22 mouse cellular contexts compared by ENCODE assay signal in the genomic region with DNA sequence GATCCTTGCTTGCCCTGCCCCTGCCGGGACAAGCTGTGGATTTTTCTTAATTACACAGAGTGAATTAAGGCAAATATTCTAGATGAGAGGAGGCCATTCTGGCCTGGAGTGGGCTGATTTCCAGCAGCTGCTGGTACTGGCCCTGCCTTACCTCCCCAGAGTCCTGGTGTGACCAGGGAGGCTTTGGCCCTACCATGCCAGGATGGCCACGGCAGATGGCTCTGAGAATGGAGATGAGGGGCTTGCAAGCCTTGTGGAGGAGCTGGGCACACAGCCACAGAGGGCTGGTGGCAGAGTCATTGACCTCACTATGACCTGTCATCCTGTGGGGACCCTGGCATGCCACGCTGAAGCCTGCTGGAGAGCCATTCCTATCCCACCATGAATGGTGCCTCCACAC. TPM values are rescaled to one million over a fixed set of nuclear protein-coding genes. Genes with fewer than 3 reads are reported as not detected.
DNase-seq lines count a peak whose midpoint lies in the region; ATAC-seq and TF ChIP-seq lines count a peak whose summit lies in the region.
"Had no signal": no experiment of that assay in that cellular context is flagged by ENCODE, and none has a peak within 500 bp of the region (broad histone marks: within the 10 kb centered on the region; RNA-seq: fewer than 3 reads in every experiment).

No protein-coding gene starts in this region.

- TF ChIP-seq CTCF in heart, postnatal 0 days (IDR thresholded peaks at IDR 0.05; ENCODE audit: low read depth), result no peak
- no peak for TF ChIP-seq CTCF in midbrain, postnatal 0 days (IDR thresholded peaks at IDR 0.05)

- no peaks in the 10 kb centered on the region for H3K9me3 ChIP-seq in forebrain, embryonic 10.5 days
- no peaks in the 10 kb centered on the region for H3K9me3 ChIP-seq in forebrain, embryonic 16.5 days (ENCODE audit: control insufficient read depth, low read length)
- H3K9me3 ChIP-seq in heart, postnatal 0 days (replicated peaks; ENCODE audit: control insufficient read depth, low read length), result no peaks in the 10 kb centered on the region
- H3K9me3 ChIP-seq in midbrain, postnatal 0 days (ENCODE audit: low read length), result no peaks in the 10 kb centered on the region
- H3K9me3 ChIP-seq in midbrain, embryonic 13.5 days, result no peaks in the 10 kb centered on the region
- H3K9me3 ChIP-seq: embryonic facial prominence, embryonic 15.5 days; forebrain, embryonic 15.5 days; limb, embryonic 15.5 days had no signal

- ATAC-seq in forebrain, embryonic 16.5 days, result no peak
- ATAC-seq in heart, postnatal 0 days (ENCODE audit: insufficient read depth, low read depth), result peak; percentile 36; the same call in 1 of the 2 replicates
- ATAC-seq in midbrain, postnatal 0 days (ENCODE audit: low FRiP score), result no peak
- ATAC-seq in midbrain, embryonic 13.5 days, result no peak
- ATAC-seq: forebrain, embryonic 15.5 days had no signal

- WGBS in forebrain, embryonic 10.5 days, result 70% methylated on average over 3 of the region's 3 CpGs
- WGBS in forebrain, embryonic 16.5 days, result 80% methylated on average over 3 of the region's 3 CpGs
- 50% methylated on average over 3 of the region's 3 CpGs for WGBS in heart, postnatal 0 days
- 82% methylated on average over 3 of the region's 3 CpGs for WGBS in midbrain, postnatal 0 days
- 80% methylated on average over 3 of the region's 3 CpGs for WGBS in midbrain, embryonic 13.5 days

- no peaks in the 10 kb centered on the region for H3K36me3 ChIP-seq in forebrain, embryonic 10.5 days (replicated peaks)
- no peaks in the 10 kb centered on the region for H3K36me3 ChIP-seq in forebrain, embryonic 16.5 days (ENCODE audit: control insufficient read depth, insufficient read depth)
- no peaks in the 10 kb centered on the region for H3K36me3 ChIP-seq in heart, postnatal 0 days (replicated peaks; ENCODE audit: control insufficient read depth, insufficient read depth, low read length)
- H3K36me3 ChIP-seq in midbrain, postnatal 0 days (ENCODE audit: insufficient read depth, low read length), result no peaks in the 10 kb centered on the region
- no peaks in the 10 kb centered on the region for H3K36me3 ChIP-seq in midbrain, embryonic 13.5 days
- H3K36me3 ChIP-seq: embryonic facial prominence, embryonic 15.5 days; forebrain, embryonic 15.5 days; limb, embryonic 15.5 days had no signal

- H3K4me1 ChIP-seq in forebrain, embryonic 10.5 days, result peaks cover 57% of the 10 kb centered on the region
- peaks cover 5% of the 10 kb centered on the region for H3K4me1 ChIP-seq in forebrain, embryonic 16.5 days (replicated peaks; ENCODE audit: control insufficient read depth, insufficient read depth, low read length)
- H3K4me1 ChIP-seq in heart, postnatal 0 days (ENCODE audit: control insufficient read depth, insufficient read depth), result peaks cover 64% of the 10 kb centered on the region
- peaks cover 15% of the 10 kb centered on the region for H3K4me1 ChIP-seq in midbrain, postnatal 0 days (ENCODE audit: insufficient read depth, low read length)
- peaks cover 21% of the 10 kb centered on the region for H3K4me1 ChIP-seq in midbrain, embryonic 13.5 days (replicated peaks)

- peaks cover 5% of the 10 kb centered on the region; the same call in 1 of the 2 replicates for H3K27me3 ChIP-seq in forebrain, embryonic 10.5 days (ENCODE audit: poor library complexity, severe bottlenecking)
- no peaks in the 10 kb centered on the region for H3K27me3 ChIP-seq in forebrain, embryonic 16.5 days (replicated peaks; ENCODE audit: control insufficient read depth, insufficient read depth, low read length)
- no peaks in the 10 kb centered on the region for H3K27me3 ChIP-seq in heart, postnatal 0 days (ENCODE audit: control insufficient read depth, insufficient read depth, low read length)
- no peaks in the 10 kb centered on the region for H3K27me3 ChIP-seq in midbrain, postnatal 0 days (ENCODE audit: insufficient read depth, low read length)
- H3K27me3 ChIP-seq in midbrain, embryonic 13.5 days, result no peaks in the 10 kb centered on the region
- H3K27me3 ChIP-seq: embryonic facial prominence, embryonic 15.5 days; forebrain, embryonic 15.5 days; limb, embryonic 15.5 days had no signal

- peak overlapping the region; percentile 17; the same call in 1 of the 2 replicates for H3K27ac ChIP-seq in forebrain, embryonic 10.5 days
- no peak overlapping the region for H3K27ac ChIP-seq in forebrain, embryonic 16.5 days (ENCODE audit: low read length)
- peak overlapping the region; percentile 59 for H3K27ac ChIP-seq in heart, postnatal 0 days (ENCODE audit: low read depth)
- no peak overlapping the region for H3K27ac ChIP-seq in midbrain, postnatal 0 days (ENCODE audit: low read depth, low read length)
- no peak overlapping the region for H3K27ac ChIP-seq in midbrain, embryonic 13.5 days
- H3K27ac ChIP-seq: embryonic facial prominence, embryonic 15.5 days; forebrain, embryonic 15.5 days; limb, embryonic 15.5 days; liver, embryonic 14.5 days; stomach, postnatal 0 days had no signal

- no peak overlapping the region for H3K4me3 ChIP-seq in forebrain, embryonic 10.5 days
- H3K4me3 ChIP-seq in forebrain, embryonic 16.5 days (replicated peaks; ENCODE audit: low read length), result no peak overlapping the region
- H3K4me3 ChIP-seq in heart, postnatal 0 days (ENCODE audit: low read depth, low read length), result no peak overlapping the region
- H3K4me3 ChIP-seq in midbrain, postnatal 0 days (ENCODE audit: low read depth, low read length), result no peak overlapping the region
- no peak overlapping the region for H3K4me3 ChIP-seq in midbrain, embryonic 13.5 days (replicated peaks)
- H3K4me3 ChIP-seq: embryonic facial prominence, embryonic 15.5 days; forebrain, embryonic 15.5 days; limb, embryonic 15.5 days had no signal

- no peak for TF ChIP-seq EP300 in heart, postnatal 0 days (IDR thresholded peaks at IDR 0.05; ENCODE audit: low read depth)

- DNase-seq in forebrain, embryonic 10.5 days (ENCODE audit: extremely low spot score, low spot score), result no peak
- DNase-seq in heart, postnatal 0 days (ENCODE audit: low spot score), result no peak
- no peak for DNase-seq in heart, postnatal 4 days
- peak; percentile 32 for DNase-seq in midbrain, postnatal 0 days (ENCODE audit: low spot score)
- DNase-seq in spleen, postnatal 36 days (ENCODE audit: low spot score in 2 of 2), result no peak
- DNase-seq: cerebellum, adult 11 months; cerebellum, postnatal 25 days; embryo, embryonic 11 days; gastrocnemius, postnatal 14 days; heart, adult 11 months; kidney, adult 11 months; kidney, postnatal 4 days; lung, embryonic 14.5 days had no signal

- no peak overlapping the region for H3K4me2 ChIP-seq in forebrain, embryonic 16.5 days (ENCODE audit: low read length)
- H3K4me2 ChIP-seq in heart, postnatal 0 days (ENCODE audit: low read depth, low read length), result no peak overlapping the region
- H3K4me2 ChIP-seq in midbrain, postnatal 0 days (ENCODE audit: low read depth, low read length, poor library complexity, severe bottlenecking), result no peak overlapping the region
- H3K4me2 ChIP-seq in midbrain, embryonic 13.5 days (replicated peaks), result no peak overlapping the region
- H3K4me2 ChIP-seq: embryonic facial prominence, embryonic 15.5 days; forebrain, embryonic 15.5 days; limb, embryonic 15.5 days; lung, embryonic 14.5 days had no signal

- no peak overlapping the region for H3K9ac ChIP-seq in forebrain, embryonic 16.5 days (replicated peaks; ENCODE audit: low read depth, low read length)
- no peak overlapping the region for H3K9ac ChIP-seq in heart, postnatal 0 days (replicated peaks; ENCODE audit: low read depth, low read length)
- no peak overlapping the region for H3K9ac ChIP-seq in midbrain, postnatal 0 days (replicated peaks; ENCODE audit: low read length, poor library complexity, severe bottlenecking)
- H3K9ac ChIP-seq in midbrain, embryonic 13.5 days (replicated peaks), result no peak overlapping the region
- H3K9ac ChIP-seq: embryonic facial prominence, embryonic 15.5 days; forebrain, embryonic 15.5 days; limb, embryonic 15.5 days; liver, embryonic 14.5 days; lung, embryonic 14.5 days had no signal

RNA-seq across cellular contexts. Expression of a gene that starts 54.1 kb away (rescaled TPM):
- 0.64 and 0.67 TPM in 2 replicates for polyA plus RNA-seq in forebrain, embryonic 10.5 days (2016; fragmentation: Nextera tagmentation; extraction: Ambion mirVana)
- polyA plus RNA-seq in forebrain, embryonic 16.5 days (2015; fragmentation: Nextera tagmentation; extraction: Ambion mirVana), result 5.8 and 6.8 TPM in 2 replicates
- 81.4 and 84.7 TPM in 2 replicates for total RNA-seq in heart, postnatal 0 days (2014; rRNA removed; ENCODE audit: low replicate concordance)
- 9.6 and 11.3 TPM in 2 replicates for polyA plus RNA-seq in heart, postnatal 0 days (2015; fragmentation: Nextera tagmentation; extraction: Ambion mirVana)
- 10 to 100 TPM; 65.2 to 65.7 TPM for total RNA-seq in heart, postnatal 4 days (2021)
- total RNA-seq in midbrain, postnatal 0 days (2014; rRNA removed), result 73.9 and 77.3 TPM in 2 replicates
- 6.9 and 7.5 TPM in 2 replicates for polyA plus RNA-seq in midbrain, postnatal 0 days (2015; fragmentation: Nextera tagmentation; extraction: Ambion mirVana)
- 4.5 and 6.0 TPM in 2 replicates for polyA plus RNA-seq in midbrain, embryonic 13.5 days (2015; fragmentation: Nextera tagmentation; extraction: Ambion mirVana)
- total RNA-seq: hematopoietic stem cell, adult 5-6 weeks; megakaryocyte, adult 5-6 weeks had no signal

Comparison
In these comparisons a context has a peak if more than half of its experiments do, and no peak if none do; other contexts are left out.
1. H3K27ac ChIP-seq: peak in forebrain, embryonic 10.5 days (single experiment) and heart, postnatal 0 days (single experiment); none in forebrain, embryonic 16.5 days (single experiment), midbrain, postnatal 0 days (single experiment) and midbrain, embryonic 13.5 days (single experiment).